Mouse (Mus musculus) gastrocnemius, adult 8-10 months (tissue): ENCODE data around the gene Gm7903. TPM values are rescaled to one million over a fixed set of nuclear protein-coding genes. Genes with fewer than 3 reads are reported as not detected.
"Not testable (repeated sequence)": the region's sequence is repeated elsewhere in the genome, so short reads cannot be mapped to it uniquely, and the experiment has no call there.

ENCODE experiments used
- DNase-seq, 2 experiments: peaks; one replicate each; pipeline ENCODE4 v3.0.0; 2022; ENCODE audit warnings: low spot score in 2 of 2
- total RNA-seq, 4 experiments: library from RNA; stranded (reverse); gene quantifications; 2 replicates each; pipeline ENCODE4 v1.2.4; 2022

Gene Gm7903
- total RNA-seq = not detected

DNA sequence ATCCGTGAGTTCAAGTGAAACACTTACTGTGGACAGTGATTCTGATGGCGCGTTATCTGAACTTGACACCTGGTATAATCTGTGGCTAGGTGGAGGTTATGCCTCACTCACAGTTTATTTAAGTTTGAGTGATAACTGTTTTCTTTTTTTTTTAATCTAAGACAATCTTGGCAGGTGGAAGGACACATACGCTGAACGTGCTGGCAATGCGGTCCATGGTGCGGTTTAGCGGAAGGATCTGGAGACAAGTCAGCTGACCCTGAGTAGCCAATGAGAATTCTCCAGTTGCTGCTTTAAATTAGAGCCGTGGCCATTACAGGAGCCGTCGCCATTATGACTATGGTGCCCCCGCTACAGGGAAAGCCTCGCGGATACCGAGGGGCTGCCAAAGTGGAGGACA, at the start of gene Gm7903:
TSS of gene Gm7903 (plus strand) at position 301 of the 400 bp plus-strand sequence.
- DNase-seq = not testable (repeated sequence)

DNA sequence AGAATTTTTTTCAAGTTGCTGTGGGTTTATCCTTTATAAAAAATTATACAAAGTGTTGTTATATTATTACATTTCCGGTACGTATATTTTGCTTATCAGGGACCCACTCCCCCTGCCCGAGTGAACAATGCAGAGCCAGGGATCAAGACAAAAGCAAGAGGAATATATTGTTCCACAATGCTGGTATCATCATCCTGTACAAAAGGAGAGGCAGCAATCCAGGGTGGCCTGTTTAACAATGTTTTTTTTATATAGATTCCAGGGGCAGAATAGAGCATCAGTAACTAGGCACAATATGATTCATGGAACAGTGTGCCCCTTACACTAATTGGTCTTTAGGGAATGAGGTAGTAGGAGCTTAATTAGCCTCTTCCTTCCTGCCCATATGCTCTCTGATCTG, 30.1 kb upstream of the Gm7903 start:
- not testable (repeated sequence) for DNase-seq

DNA sequence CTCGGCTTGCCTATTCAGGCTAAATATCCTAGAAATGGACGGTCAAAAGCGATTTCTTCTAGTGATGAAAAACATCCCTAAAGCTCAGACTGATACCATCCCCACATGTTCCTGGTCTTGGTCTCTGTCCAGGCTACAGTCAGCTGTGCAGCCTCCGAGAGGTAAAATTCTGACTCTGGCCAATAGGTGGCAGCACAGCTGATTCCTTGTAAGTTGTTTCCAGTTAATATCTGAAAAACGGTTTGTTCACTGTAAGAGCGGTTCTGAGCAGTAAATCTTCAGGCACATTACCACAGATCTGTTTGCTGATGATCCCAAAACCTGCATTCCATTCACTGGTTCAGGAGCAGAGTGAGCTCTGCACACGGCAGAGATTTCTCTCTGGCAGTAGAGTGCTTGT, 12.4 kb upstream of the Gm7903 start:
- not testable (repeated sequence) for DNase-seq

DNA sequence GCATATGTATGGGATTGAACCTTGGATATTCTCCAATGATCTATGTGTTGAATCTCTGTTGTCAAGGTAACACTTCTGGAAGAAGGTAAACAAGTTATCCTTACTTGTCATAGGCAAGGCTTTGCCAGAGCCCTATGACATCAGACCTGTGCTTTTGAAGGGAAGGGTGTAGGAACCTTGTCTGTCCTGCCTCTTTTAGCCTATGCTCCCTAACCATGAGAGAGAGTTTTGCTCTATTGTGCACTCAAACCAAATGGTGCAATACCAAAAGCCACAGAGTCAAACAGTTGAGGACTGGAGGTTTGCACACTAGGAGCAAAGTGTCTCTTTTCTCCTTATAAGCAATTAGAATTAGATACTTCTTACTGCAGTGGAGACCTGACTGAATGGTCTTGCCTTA, 11.8 kb upstream of the Gm7903 start:
- not testable (repeated sequence) for DNase-seq

DNA sequence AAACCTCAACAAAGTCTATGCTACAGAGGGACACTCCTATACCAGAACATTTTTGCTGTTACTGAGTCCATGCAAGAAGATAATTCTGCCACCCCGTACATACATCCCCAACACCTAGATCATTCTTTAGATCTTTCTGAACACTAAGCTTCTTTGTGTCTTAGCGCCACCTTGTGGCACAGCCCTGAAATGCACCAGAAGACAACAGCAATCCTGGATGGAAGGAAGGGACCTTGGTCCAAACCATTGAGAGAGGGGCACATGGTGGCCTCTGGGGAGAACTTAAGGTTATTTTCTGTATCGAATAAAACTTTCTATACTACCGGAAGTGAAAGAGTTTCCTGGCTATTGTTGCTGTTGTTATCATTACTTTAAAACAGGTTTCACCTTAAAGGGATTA, 11.2 kb upstream of the Gm7903 start:
- not testable (repeated sequence) for DNase-seq

DNA sequence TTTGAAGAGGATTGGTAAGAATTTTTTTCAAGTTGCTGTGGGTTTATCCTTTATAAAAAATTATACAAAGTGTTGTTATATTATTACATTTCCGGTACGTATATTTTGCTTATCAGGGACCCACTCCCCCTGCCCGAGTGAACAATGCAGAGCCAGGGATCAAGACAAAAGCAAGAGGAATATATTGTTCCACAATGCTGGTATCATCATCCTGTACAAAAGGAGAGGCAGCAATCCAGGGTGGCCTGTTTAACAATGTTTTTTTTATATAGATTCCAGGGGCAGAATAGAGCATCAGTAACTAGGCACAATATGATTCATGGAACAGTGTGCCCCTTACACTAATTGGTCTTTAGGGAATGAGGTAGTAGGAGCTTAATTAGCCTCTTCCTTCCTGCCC, 30.5 kb downstream of the Gm7903 start:
- DNase-seq = not testable (repeated sequence)

DNA sequence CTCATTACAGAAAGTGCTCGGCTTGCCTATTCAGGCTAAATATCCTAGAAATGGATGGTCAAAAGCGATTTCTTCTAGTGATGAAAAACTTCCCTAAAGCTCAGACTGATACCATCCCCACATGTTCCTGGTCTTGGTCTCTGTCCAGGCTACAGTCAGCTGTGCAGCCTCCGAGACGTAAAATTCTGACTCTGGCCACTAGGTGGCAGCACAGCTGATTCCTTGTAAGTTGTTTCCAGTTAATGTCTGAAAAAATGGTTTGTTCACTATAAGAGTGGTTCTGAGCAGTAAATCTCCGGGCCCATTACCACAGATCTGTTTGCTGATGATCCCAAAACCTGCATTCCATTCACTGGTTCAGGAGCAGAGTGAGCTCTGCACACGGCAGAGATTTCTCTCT, 48.3 kb downstream of the Gm7903 start:
- DNase-seq = not testable (repeated sequence)

DNA sequence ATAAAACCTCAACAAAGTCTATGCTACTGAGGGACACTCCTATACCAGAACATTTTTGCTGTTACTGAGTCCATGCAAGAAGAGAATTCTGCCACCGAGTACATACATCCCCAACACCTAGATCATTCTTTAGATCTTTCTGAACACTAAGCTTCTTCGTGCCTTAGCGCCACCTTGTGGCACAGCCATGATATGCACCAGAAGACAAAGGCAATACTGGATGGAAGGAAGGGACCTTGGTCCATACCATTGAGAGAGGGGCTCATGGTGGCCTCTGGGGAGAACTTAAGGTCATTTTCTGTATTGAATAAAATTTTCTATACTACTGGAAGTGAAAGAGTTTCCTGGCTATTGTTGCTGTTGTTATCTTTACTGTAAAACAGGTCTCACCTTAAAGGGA, 49.5 kb downstream of the Gm7903 start:
- DNase-seq = not testable (repeated sequence)

Other genes with a start within 250 kb of the Gm7903 start
- gene Tceal6, start 223.1 kb upstream of the Gm7903 start, total RNA-seq = under 1 TPM in 2 of 4 experiments, not detected in 2; 0.29 to 0.32 TPM
- gene Pramel3, start 131.5 kb upstream of the Gm7903 start, total RNA-seq = not detected
- gene Gm5128, start 60.6 kb upstream of the Gm7903 start, total RNA-seq = not detected
- gene AV320801, start 60.8 kb downstream of the Gm7903 start, total RNA-seq = not detected
- not detected for gene Nxf7, start 164.9 kb downstream of the Gm7903 start, total RNA-seq
- gene Prame, start 193.9 kb downstream of the Gm7903 start, total RNA-seq = not detected